Mouse (Mus musculus) E14TG2a.4 (cell line): ENCODE measurements around the gene Gm20547.
"Not testable (repeated sequence)": the region's sequence is repeated elsewhere in the genome, so short reads cannot be mapped to it uniquely, and the experiment has no call there.

Source experiments
- H3K27me3 ChIP-seq: 2 replicates; pipeline ENCODE4 v1.6.1; 2014; ENCODE audit warnings: low read length, control low read depth; ENCODE audit not compliant: insufficient read depth
- H3K36me3 ChIP-seq: 2 replicates; pipeline ENCODE4 v1.6.1; 2014; ENCODE audit warnings: low read length, control low read depth; ENCODE audit not compliant: insufficient read depth
- H3K4me1 ChIP-seq: replicated peaks from 2 replicates; pipeline ENCODE4 v1.6.1; 2014; ENCODE audit warnings: low read depth, low read length, control low read depth
- H3K4me3 ChIP-seq: replicated peaks from 2 replicates; pipeline ENCODE4 v1.5.1; 2014; ENCODE audit warnings: mild to moderate bottlenecking, low read length
- H3K9me3 ChIP-seq: 2 replicates; pipeline ENCODE4 v1.6.1; 2014; ENCODE audit warnings: low read length, control low read depth
- CTCF ChIP-seq: conservative IDR thresholded peaks from 2 replicates; pipeline ENCODE4 v1.5.1; 2014; ENCODE audit warnings: low read length
- NANOG ChIP-seq: IDR thresholded peaks from 2 replicates; pipeline ENCODE4 v1.6.1; 2014; ENCODE audit warnings: borderline replicate concordance, low read length, mixed read lengths
- POU5F1 ChIP-seq: IDR thresholded peaks from 2 replicates; pipeline ENCODE4 v1.6.1; 2014; ENCODE audit warnings: low read length, borderline replicate concordance

The Gm20547 gene

GRCm38 (mm10) chr17:34840736-34841307, 41.0 kb downstream of the Gm20547 start:
- Histone ChIP-seq H3K36me3 (peaks cover 80% of the 10 kb centered on the region), H3K27me3 (no peaks in the 10 kb centered on the region), H3K4me1 (peaks cover 41% of the 10 kb centered on the region), H3K4me3 (no peak overlapping the region), H3K9me3 (no peaks in the 10 kb centered on the region)
- no peak for TF ChIP-seq NANOG
- no peak for TF ChIP-seq POU5F1
- no peak for TF ChIP-seq CTCF

- no peaks in the 10 kb centered on the region for H3K9me3 ChIP-seq
- H3K36me3 ChIP-seq = peaks cover 70% of the 10 kb centered on the region
- H3K4me3 ChIP-seq = peak overlapping the region; percentile 41
- peaks cover 45% of the 10 kb centered on the region for H3K4me1 ChIP-seq
- H3K27me3 ChIP-seq = no peaks in the 10 kb centered on the region
- TF ChIP-seq POU5F1 (no peak), NANOG (no peak), CTCF (no peak)
Measured at GRCm38 (mm10) chr17:34838785-34839184, 43.1 kb downstream of the Gm20547 start.

DNA sequence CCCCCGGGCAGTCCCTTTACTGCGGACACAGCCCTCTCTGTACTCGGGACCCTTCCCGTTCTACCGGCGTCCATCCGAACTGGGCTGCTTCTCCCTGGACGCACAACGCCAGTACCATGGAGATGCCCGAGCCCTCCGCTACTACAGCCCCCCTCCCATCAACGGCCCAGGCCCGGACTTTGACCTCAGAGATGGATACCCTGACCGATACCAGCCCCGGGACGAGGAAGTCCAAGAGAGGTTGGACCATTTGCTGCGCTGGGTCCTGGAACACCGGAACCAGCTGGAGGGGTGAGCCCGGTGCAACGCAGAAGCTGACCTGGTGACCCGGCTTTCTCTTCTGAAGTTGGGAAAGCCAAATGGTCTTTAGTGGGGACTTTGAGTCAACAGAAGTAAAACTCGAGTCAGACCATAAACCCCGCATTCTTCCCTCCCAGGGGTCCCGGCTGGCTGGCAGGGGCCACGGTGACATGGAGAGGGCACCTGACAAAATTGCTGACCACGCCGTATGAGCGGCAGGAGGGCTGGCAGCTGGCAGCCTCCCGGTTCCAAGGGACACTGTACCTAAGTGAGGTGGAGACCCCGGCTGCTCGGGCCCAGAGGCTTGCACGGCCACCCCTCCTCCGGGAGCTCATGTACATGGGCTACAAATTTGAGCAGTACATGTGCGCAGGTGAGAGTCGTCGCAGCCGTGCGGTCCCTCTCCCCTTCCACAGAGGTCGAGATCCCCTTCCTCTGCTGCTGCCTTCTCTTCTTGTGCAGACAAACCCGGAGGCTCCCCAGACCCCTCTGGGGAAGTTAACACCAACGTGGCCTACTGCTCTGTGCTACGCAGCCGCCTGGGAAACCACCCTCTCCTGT, 44.1 kb downstream of the Gm20547 start:
- peaks cover 69% of the 10 kb centered on the region for H3K36me3 ChIP-seq
- TF ChIP-seq NANOG (no peak), POU5F1 (no peak), CTCF (no peak)
- H3K4me3 ChIP-seq = peak overlapping the region; percentile 94
- no peaks in the 10 kb centered on the region for H3K9me3 ChIP-seq
- H3K27me3 ChIP-seq = no peaks in the 10 kb centered on the region
- H3K4me1 ChIP-seq = peaks cover 45% of the 10 kb centered on the region

DNA sequence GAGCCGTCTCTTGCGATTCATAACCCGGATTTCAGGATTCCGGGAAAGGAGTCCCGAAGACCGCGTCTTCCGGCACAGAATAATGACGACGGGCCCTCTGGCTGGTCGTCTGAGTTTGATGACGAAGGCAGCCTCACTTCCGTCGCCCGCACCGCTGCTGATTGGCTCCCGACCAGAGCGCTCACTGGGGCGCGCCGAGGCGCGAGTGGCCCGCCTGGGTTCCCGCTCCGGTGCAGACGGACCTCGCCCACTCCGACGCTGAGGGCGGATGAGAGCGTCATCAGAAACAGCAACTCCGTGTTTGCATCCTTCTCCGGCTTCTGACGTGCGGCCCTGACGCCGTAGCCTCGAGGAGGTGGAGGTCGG, 45.0 kb downstream of the Gm20547 start, which contains the start of the genes Stk19 and Dxo:
Stk19 (minus strand) TSS at position 90 of the 366 bp plus-strand sequence.
Dxo (plus strand) TSS at position 164 of the 366 bp plus-strand sequence.
- TF ChIP-seq NANOG (no peak), POU5F1 (no peak), CTCF (no peak)
- H3K27me3 ChIP-seq = no peaks in the 10 kb centered on the region
- peak within 1 kb of the TSS; percentile 94 for H3K4me3 ChIP-seq

GRCm38 (mm10) chr17:34836155-34836855, 45.5 kb downstream of the Gm20547 start:
- Histone ChIP-seq H3K4me1 (peaks cover 45% of the 10 kb centered on the region), H3K36me3 (peaks cover 68% of the 10 kb centered on the region), H3K4me3 (peak overlapping the region; percentile 94), H3K27me3 (no peaks in the 10 kb centered on the region), H3K9me3 (peaks cover 3% of the 10 kb centered on the region)
- TF ChIP-seq POU5F1 = no peak
- no peak for TF ChIP-seq CTCF
- TF ChIP-seq NANOG = no peak

More for the DNA sequence above, 45.0 kb downstream of the Gm20547 start, which contains the start of the genes Stk19 and Dxo:
- H3K36me3 ChIP-seq = peaks cover 69% of the 10 kb centered on the region
- H3K4me1 ChIP-seq = peaks cover 45% of the 10 kb centered on the region
- H3K9me3 ChIP-seq = no peaks in the 10 kb centered on the region

DNA sequence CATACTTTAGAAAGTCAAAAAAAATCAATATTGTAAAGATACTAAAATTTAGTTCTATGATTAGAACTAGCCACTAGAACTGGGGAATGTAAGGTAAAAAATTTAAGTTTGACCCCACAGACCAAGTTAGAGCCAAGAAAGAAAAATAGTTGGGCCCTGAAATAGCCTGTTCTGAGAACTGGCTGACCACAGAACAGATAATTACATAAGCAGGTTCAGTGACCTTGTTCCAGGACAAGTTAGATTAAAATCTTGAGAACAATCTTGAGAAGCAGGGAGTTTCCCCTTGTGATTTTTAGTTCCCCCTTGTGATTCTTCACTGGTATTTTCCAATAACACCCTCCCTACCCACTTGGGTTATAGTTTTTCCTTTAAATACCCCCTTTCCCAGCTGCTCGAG, 51.1 kb downstream of the Gm20547 start:
- H3K9me3 ChIP-seq = peaks cover 17% of the 10 kb centered on the region
- not testable (repeated sequence) for H3K27me3 ChIP-seq, H3K4me3 ChIP-seq, H3K4me1 ChIP-seq
- H3K36me3 ChIP-seq = peaks cover 84% of the 10 kb centered on the region

- Histone ChIP-seq H3K36me3 (no peaks in the 10 kb centered on the region), H3K27me3 (peaks cover 6% of the 10 kb centered on the region; the same call in 1 of the 2 replicates), H3K4me1 (peaks cover 11% of the 10 kb centered on the region), H3K4me3 (no peak overlapping the region), H3K9me3 (no peaks in the 10 kb centered on the region)
- TF ChIP-seq CTCF = no peak
- no peak for TF ChIP-seq NANOG
- TF ChIP-seq POU5F1 = no peak
Measured at GRCm38 (mm10) chr17:34814818-34815370, 66.9 kb downstream of the Gm20547 start.

GRCm38 (mm10) chr17:34813747-34814146, 68.1 kb downstream of the Gm20547 start:
- peak; percentile 83 for TF ChIP-seq CTCF
- H3K4me1 ChIP-seq = peaks cover 11% of the 10 kb centered on the region
- H3K9me3 ChIP-seq, H3K27me3 ChIP-seq, H3K4me3 ChIP-seq, H3K36me3 ChIP-seq: not testable (repeated sequence)
